ENCODE assay signal across 9 mouse cellular contexts in the genomic region with DNA sequence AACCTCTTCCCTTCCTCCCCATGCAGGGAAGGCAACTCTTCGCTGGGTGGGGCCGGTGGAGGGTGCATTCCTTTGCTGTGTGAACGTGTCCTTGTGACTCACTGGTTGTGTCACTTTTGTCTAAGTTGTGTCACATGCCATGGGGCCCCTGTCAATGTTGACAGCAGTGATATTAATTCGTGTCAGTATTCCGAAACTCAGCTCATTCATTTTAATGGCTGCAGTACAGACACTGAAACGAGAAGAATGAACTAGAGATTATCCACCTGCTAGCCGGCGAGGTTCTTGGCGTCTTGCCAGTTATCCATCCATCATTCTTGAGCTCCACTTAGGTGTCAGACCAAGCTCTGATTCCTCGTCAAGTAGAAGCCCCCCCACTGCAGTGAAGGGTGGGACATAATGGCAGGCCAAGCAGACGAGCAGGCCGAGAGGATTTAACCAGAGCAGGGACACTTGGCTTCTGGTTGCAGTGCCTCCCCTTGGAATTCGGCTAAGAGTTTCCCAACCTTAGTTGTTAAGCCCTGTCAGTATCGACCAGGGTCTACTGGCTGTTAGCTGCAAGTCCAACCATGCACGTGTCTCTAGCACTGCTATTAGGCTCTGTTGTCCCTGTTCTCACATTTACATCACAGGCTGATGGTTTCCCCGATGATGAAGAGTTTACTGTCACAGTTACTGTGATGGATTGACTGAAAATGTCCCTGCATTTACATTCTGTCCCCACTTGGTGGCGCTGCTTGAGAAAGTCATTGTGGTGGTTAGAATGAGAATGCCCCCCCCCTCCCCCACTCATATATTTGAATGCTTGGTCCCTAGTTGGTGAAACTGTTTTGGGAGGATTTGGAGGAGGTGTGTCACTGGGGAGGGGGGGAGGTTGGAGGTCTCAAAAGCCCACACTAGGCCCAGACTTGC.
DNase-seq lines count a peak whose midpoint lies in the region; ATAC-seq and TF ChIP-seq lines count a peak whose summit lies in the region.
"Had no signal": no experiment of that assay in that cellular context is flagged by ENCODE, and none has a peak within 500 bp of the region (broad histone marks: within the 10 kb centered on the region; RNA-seq: fewer than 3 reads in every experiment).

No protein-coding gene starts in this region.

- ATAC-seq in limb, embryonic 14.5 days (ENCODE audit: low FRiP score, low read depth), result no peak
- peak; percentile 36; the same call in 1 of the 2 replicates for ATAC-seq in forebrain, embryonic 12.5 days (ENCODE audit: low FRiP score)
- peak; percentile 27; the same call in 1 of the 2 replicates for ATAC-seq in midbrain, embryonic 14.5 days (ENCODE audit: low FRiP score, low TSS enrichment)

- TF ChIP-seq POLR2A in limb, embryonic 14.5 days (IDR thresholded peaks at IDR 0.05; ENCODE audit: borderline replicate concordance, extremely low read depth, insufficient read depth, insufficient read length), result no peak

- DNase-seq in cerebellum, postnatal 10 days, result peak; percentile 63 to 70
- DNase-seq in cerebellum, adult 8-10 months, result no peak
- DNase-seq in limb, embryonic 14.5 days (ENCODE audit: low spot score), result peak; percentile 44
- DNase-seq in limb, embryonic 10.5 days (ENCODE audit: low spot score), result no peak
- DNase-seq in midbrain, embryonic 14.5 days, result peak; percentile 80
- DNase-seq in ovary, adult 18-20 months (ENCODE audit: low spot score), result no peak
- DNase-seq in gastrocnemius, adult 18-20 months (ENCODE audit: low spot score), result no peak

- no peaks in the 10 kb centered on the region for H3K36me3 ChIP-seq in limb, embryonic 14.5 days (ENCODE audit: control insufficient read depth, insufficient read depth, low read length)
- H3K36me3 ChIP-seq in limb, embryonic 10.5 days, result no peaks in the 10 kb centered on the region
- H3K36me3 ChIP-seq in forebrain, embryonic 12.5 days (replicated peaks), result no peaks in the 10 kb centered on the region
- H3K36me3 ChIP-seq in midbrain, embryonic 14.5 days (ENCODE audit: control insufficient read depth, insufficient read depth, low read length), result no peaks in the 10 kb centered on the region
- H3K36me3 ChIP-seq: neural tube, embryonic 12.5 days had no signal

- H3K4me1 ChIP-seq in limb, embryonic 14.5 days (ENCODE audit: control insufficient read depth, insufficient read depth, low read length), result peaks cover 4% of the 10 kb centered on the region; the same call in 1 of the 2 replicates
- peaks cover 7% of the 10 kb centered on the region for H3K4me1 ChIP-seq in limb, embryonic 10.5 days
- H3K4me1 ChIP-seq in forebrain, embryonic 12.5 days, result peaks cover 8% of the 10 kb centered on the region
- peaks cover 7% of the 10 kb centered on the region; the same call in 1 of the 2 replicates for H3K4me1 ChIP-seq in midbrain, embryonic 14.5 days (ENCODE audit: control insufficient read depth, insufficient read depth, low read length)

- H3K9me3 ChIP-seq in limb, embryonic 14.5 days (ENCODE audit: control insufficient read depth, low read length), result no peaks in the 10 kb centered on the region
- H3K9me3 ChIP-seq in limb, embryonic 10.5 days (replicated peaks), result no peaks in the 10 kb centered on the region
- H3K9me3 ChIP-seq in forebrain, embryonic 12.5 days, result no peaks in the 10 kb centered on the region
- H3K9me3 ChIP-seq in midbrain, embryonic 14.5 days (ENCODE audit: control insufficient read depth, low read length), result no peaks in the 10 kb centered on the region
- H3K9me3 ChIP-seq: neural tube, embryonic 12.5 days had no signal

- no peak overlapping the region for H3K4me2 ChIP-seq in limb, embryonic 14.5 days (replicated peaks; ENCODE audit: low read depth, low read length, severe bottlenecking)
- no peak overlapping the region for H3K4me2 ChIP-seq in forebrain, embryonic 12.5 days
- H3K4me2 ChIP-seq in midbrain, embryonic 14.5 days (ENCODE audit: low read length), result no peak overlapping the region; the same call in 1 of the 2 replicates
- H3K4me2 ChIP-seq: neural tube, embryonic 12.5 days had no signal

- H3K27ac ChIP-seq in limb, embryonic 14.5 days (replicated peaks; ENCODE audit: low read depth, low read length), result no peak overlapping the region
- H3K27ac ChIP-seq in limb, embryonic 10.5 days, result no peak overlapping the region
- peak overlapping the region; percentile 65 for H3K27ac ChIP-seq in forebrain, embryonic 12.5 days
- 0 out of 2 replicates have a peak overlapping the region, but pooled peaks have one; percentile 13 for H3K27ac ChIP-seq in midbrain, embryonic 14.5 days (replicated peaks; ENCODE audit: low read depth, low read length)
- H3K27ac ChIP-seq: neural tube, embryonic 12.5 days had no signal

- no peak overlapping the region for H3K9ac ChIP-seq in limb, embryonic 14.5 days (ENCODE audit: low read depth, low read length, severe bottlenecking)
- no peak overlapping the region for H3K9ac ChIP-seq in forebrain, embryonic 12.5 days
- H3K9ac ChIP-seq in midbrain, embryonic 14.5 days (replicated peaks; ENCODE audit: low read length), result no peak overlapping the region
- H3K9ac ChIP-seq: neural tube, embryonic 12.5 days had no signal

- H3K27me3 ChIP-seq in limb, embryonic 14.5 days (ENCODE audit: control insufficient read depth, insufficient read depth, low read length), result no peaks in the 10 kb centered on the region
- H3K27me3 ChIP-seq in limb, embryonic 10.5 days (ENCODE audit: low read depth, poor library complexity, severe bottlenecking), result peaks cover 7% of the 10 kb centered on the region
- peaks cover 15% of the 10 kb centered on the region for H3K27me3 ChIP-seq in forebrain, embryonic 12.5 days
- no peaks in the 10 kb centered on the region; the same call in 1 of the 2 replicates for H3K27me3 ChIP-seq in midbrain, embryonic 14.5 days (ENCODE audit: control insufficient read depth, insufficient read depth, low read length)
- H3K27me3 ChIP-seq: neural tube, embryonic 12.5 days had no signal

- WGBS in limb, embryonic 14.5 days, result 52% methylated on average over 17 of the region's 17 CpGs
- 68% methylated on average over 17 of the region's 17 CpGs for WGBS in limb, embryonic 10.5 days
- WGBS in forebrain, embryonic 12.5 days, result 38% methylated on average over 17 of the region's 17 CpGs
- WGBS in midbrain, embryonic 14.5 days, result 21% methylated on average over 17 of the region's 17 CpGs

- H3K4me3 ChIP-seq in limb, embryonic 14.5 days (replicated peaks; ENCODE audit: low read length), result no peak overlapping the region
- H3K4me3 ChIP-seq in limb, embryonic 10.5 days, result no peak overlapping the region
- no peak overlapping the region for H3K4me3 ChIP-seq in forebrain, embryonic 12.5 days (replicated peaks)
- no peak overlapping the region for H3K4me3 ChIP-seq in midbrain, embryonic 14.5 days (replicated peaks; ENCODE audit: low read depth, low read length)
- H3K4me3 ChIP-seq: neural tube, embryonic 12.5 days had no signal

Comparison
In these comparisons a context has a peak if more than half of its experiments do, and no peak if none do; other contexts are left out.
1. DNase-seq: peak in cerebellum, postnatal 10 days (2 of 2), limb, embryonic 14.5 days (single experiment) and midbrain, embryonic 14.5 days (single experiment); none in cerebellum, adult 8-10 months (single experiment), limb, embryonic 10.5 days (single experiment), ovary, adult 18-20 months (single experiment) and gastrocnemius, adult 18-20 months (single experiment).
2. H3K27ac ChIP-seq: peak in forebrain, embryonic 12.5 days (single experiment) and midbrain, embryonic 14.5 days (single experiment); none in limb, embryonic 14.5 days (single experiment) and limb, embryonic 10.5 days (single experiment).